Mouse (Mus musculus) C2C12 (cell line): Measurements from ENCODE around the gene Atp6v1g1.

Experiments used
- CEBPB ChIP-seq: IDR thresholded peaks from one replicate; pipeline ENCODE4 v1.6.1; 2011; ENCODE audit warnings: low read depth, mild to moderate bottlenecking, control low read depth, moderate library complexity
- CTCF ChIP-seq: IDR thresholded peaks from one replicate; pipeline ENCODE4 v1.5.1; 2011; ENCODE audit not compliant: control insufficient read depth, insufficient read depth, insufficient read length
- FOSL1 ChIP-seq: IDR thresholded peaks from one replicate; pipeline ENCODE4 v1.8.0; 2011; ENCODE audit warnings: mild to moderate bottlenecking, low read length; ENCODE audit not compliant: poor library complexity, insufficient read depth, severe bottlenecking
- MAX ChIP-seq: IDR thresholded peaks from one replicate; pipeline ENCODE4 v1.6.1; 2011; ENCODE audit warnings: mild to moderate bottlenecking, control low read depth
- MYOD1 ChIP-seq: IDR thresholded peaks from one replicate; pipeline ENCODE4 v1.6.1; 2011; ENCODE audit warnings: low read depth; ENCODE audit not compliant: control insufficient read depth, insufficient read length
- MYOG ChIP-seq: IDR thresholded peaks from one replicate; pipeline ENCODE4 v1.6.1; 2011; ENCODE audit not compliant: control insufficient read depth, insufficient read length; ENCODE audit errors: extremely low read depth
- USF1 ChIP-seq: IDR thresholded peaks from one replicate; pipeline ENCODE4 v1.6.1; 2011; ENCODE audit warnings: low read depth, mild to moderate bottlenecking, control low read depth, moderate library complexity

- TF ChIP-seq CTCF: no peak
- TF ChIP-seq CEBPB: no peak
- no peak for TF ChIP-seq FOSL1
- TF ChIP-seq MYOD1: no peak
- TF ChIP-seq MAX: no peak
- no peak for TF ChIP-seq USF1
- TF ChIP-seq MYOG: no peak
These were observed 12.8 kb downstream of the Atp6v1g1 start for GRCm38 (mm10) chr4:63557124-63558059.
